Mouse (Mus musculus) B cell, adult 67 days (primary cell): ENCODE measurements around the gene Gnb3. TPM values are rescaled to one million over a fixed set of nuclear protein-coding genes. Genes with fewer than 3 reads are reported as not detected.

Experiments used
- total RNA-seq, 2 experiments: library from RNA; stranded (reverse); gene quantifications; 4 replicates each; pipeline ENCODE4 v1.2.4; 2023

Gnb3 gene
- under 1 TPM in 1 of 2 experiments, not detected in 1; 0.30 TPM for total RNA-seq

GRCm38 (mm10) chr6:124840241-124841167 lies at the start of gene Gnb3:
TSS of gene Gnb3 (minus strand) at chr6:124840275.

GRCm38 (mm10) chr6:124887986-124888385 lies 47.9 kb upstream of the Gnb3 start, which contains the start of gene Cd4:
TSS of gene Cd4 (minus strand) at chr6:124888221.

DNA sequence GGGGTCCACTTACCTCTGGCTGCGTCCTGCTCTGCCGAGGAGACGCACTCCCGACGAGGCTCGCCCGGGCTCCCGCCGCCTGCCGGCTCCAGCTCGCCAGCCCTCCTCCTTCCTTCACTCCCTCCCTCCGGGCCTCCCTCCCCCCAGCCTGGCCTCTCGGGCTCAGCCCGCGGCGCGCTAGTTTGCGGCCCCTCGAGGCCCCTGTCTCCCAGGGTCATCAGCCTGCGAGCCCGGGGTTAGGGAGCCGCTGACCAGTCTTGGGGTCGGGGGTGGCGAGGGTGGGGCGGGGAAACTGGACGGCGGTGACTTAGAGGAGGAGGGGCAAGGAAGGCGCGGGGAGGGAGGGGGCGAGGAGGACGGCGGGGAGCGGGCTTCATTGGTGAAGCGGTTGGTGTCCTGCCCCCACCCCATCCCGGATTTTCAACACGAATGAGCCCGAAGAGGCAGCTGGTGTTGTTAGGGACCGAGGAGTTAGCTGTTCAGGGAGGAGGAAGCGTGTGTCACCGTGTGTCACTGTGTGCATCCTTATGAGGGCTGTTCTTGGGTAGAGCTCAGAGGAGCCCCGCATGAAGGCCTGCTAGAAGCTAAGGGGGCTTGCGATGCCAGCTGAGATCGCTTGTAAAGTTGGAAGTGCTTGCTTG lies 23.7 kb upstream of the Gnb3 start, which contains the start of gene Gpr162:
TSS of gene Gpr162 (minus strand) at position 326 of the 641 bp plus-strand sequence.

GRCm38 (mm10) chr6:124856916-124857839 lies 17.1 kb upstream of the Gnb3 start, which contains the start of gene P3h3:
TSS of gene P3h3 (minus strand) at chr6:124857752.

GRCm38 (mm10) chr6:124828868-124829798 lies 10.9 kb downstream of the Gnb3 start, which contains the start of the genes Usp5 and Cdca3:
TSS of gene Usp5 (minus strand) at chr6:124829484.
TSS of gene Cdca3 (plus strand) at chr6:124829547.

DNA sequence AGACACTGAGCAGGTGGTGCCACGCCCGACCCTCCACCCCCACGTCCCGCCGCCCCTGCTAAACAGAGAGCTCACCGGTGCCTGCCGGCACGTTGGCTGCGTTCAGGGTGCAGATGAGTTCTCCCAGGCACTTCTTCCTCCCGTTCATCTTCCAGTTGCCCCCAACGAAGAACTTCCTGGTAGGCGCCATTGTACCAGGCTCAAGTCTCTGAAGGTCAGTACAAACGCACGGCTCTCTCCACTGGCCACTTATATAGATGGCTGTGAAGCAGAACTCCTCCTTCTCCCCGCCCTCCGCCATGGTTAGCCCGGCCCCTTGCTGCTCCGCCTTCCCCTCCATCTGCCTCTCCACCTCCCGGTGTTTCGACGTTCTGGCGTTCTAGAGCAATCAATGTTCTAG lies 26.1 kb downstream of the Gnb3 start, which contains the start of gene Tpi1:
TSS of gene Tpi1 (minus strand) at position 364 of the 400 bp plus-strand sequence.

DNA sequence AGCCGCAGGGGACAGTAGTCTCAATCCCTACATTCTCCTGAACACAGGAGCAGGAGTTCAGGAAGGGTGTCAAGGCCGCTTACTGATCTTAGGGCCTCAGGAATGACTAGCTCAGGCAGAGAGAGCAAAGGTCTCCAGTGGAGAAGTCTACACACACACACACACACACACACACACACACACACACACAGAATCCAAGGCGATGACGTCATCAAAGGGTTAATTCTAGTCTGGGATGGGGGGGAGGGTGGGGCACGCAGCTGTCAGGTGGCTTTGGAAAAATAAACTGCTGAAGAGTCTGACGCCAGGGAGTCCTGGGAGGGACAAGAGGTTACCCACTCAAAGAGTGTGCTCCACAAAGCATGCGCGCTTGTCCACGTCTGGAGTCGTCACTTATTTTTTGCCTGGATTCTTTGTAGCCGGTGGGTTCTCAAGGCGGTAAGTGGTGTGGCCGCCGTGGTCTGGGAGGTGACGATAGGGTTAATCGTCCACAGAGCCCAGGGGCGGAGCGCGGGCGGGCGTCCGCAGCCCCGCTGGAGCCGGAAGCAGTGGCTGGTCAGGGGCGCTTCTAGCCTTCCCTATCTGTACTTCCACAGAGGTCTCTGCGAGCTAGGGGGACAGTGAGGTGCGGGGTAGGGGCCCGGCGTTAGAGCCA lies 31.6 kb downstream of the Gnb3 start, which contains the start of gene Spsb2:
TSS of gene Spsb2 (plus strand) at position 304 of the 655 bp plus-strand sequence.

Other genes with a start within 250 kb of the Gnb3 start
- not detected for gene C1s2, start 204.2 kb downstream of the Gnb3 start, total RNA-seq
- 10 to 100 TPM; 55.1 to 60.9 TPM for gene Lpcat3, start 177.2 kb downstream of the Gnb3 start, total RNA-seq
- 100 to 1,000 TPM; 125 to 132 TPM for gene Emg1, start 128.1 kb downstream of the Gnb3 start, total RNA-seq
- gene Phb2, start 127.9 kb downstream of the Gnb3 start, total RNA-seq, result 100 to 1,000 TPM; 226 to 235 TPM
- gene Ptpn6, start 101.6 kb downstream of the Gnb3 start, total RNA-seq, result 100 to 1,000 TPM; 669 to 751 TPM
- 100 to 1,000 TPM; 246 to 277 TPM for gene Grcc10, start 98.9 kb downstream of the Gnb3 start, total RNA-seq
- not detected for gene Gm45234, start 84.3 kb downstream of the Gnb3 start, total RNA-seq
- gene Atn1, start 83.8 kb downstream of the Gnb3 start, total RNA-seq, result 10 to 100 TPM; 25.7 to 42.9 TPM
- 1 to 10 TPM in 1 of 2 experiments, under 1 TPM in 1; 0.95 to 1.9 TPM for gene Eno2, start 70.6 kb downstream of the Gnb3 start, total RNA-seq
- gene Lrrc23, start 60.5 kb downstream of the Gnb3 start, total RNA-seq, result 1 to 10 TPM; 3.1 to 7.8 TPM
- gene Spsb2, start 31.6 kb downstream of the Gnb3 start, total RNA-seq, result 1 to 10 TPM; 7.1 to 8.9 TPM
- 10 to 100 TPM; 54.5 to 58.7 TPM for gene Tpi1, start 26.0 kb downstream of the Gnb3 start, total RNA-seq
- gene Usp5, start 10.8 kb downstream of the Gnb3 start, total RNA-seq, result 10 to 100 TPM; 84.4 to 95.0 TPM
- gene Cdca3, start 10.7 kb downstream of the Gnb3 start, total RNA-seq, result 1 to 10 TPM; 1.8 to 4.2 TPM
- gene P3h3, start 17.5 kb upstream of the Gnb3 start, total RNA-seq, result not detected
- gene Gpr162, start 23.7 kb upstream of the Gnb3 start, total RNA-seq, result under 1 TPM; 0.15 to 0.47 TPM
- under 1 TPM; 0.36 to 0.61 TPM for gene Cd4, start 47.9 kb upstream of the Gnb3 start, total RNA-seq
- gene Lag3, start 71.4 kb upstream of the Gnb3 start, total RNA-seq, result under 1 TPM; 0.27 to 0.44 TPM
- gene Ptms, start 79.8 kb upstream of the Gnb3 start, total RNA-seq, result 10 to 100 TPM; 40.0 to 57.1 TPM
- 100 to 1,000 TPM; 103 to 117 TPM for gene Mlf2, start 91.1 kb upstream of the Gnb3 start, total RNA-seq
- 10 to 100 TPM; 56.3 to 59.5 TPM for gene Cops7a, start 125.3 kb upstream of the Gnb3 start, total RNA-seq
- under 1 TPM; 0.27 to 0.55 TPM for gene Pianp, start 156.4 kb upstream of the Gnb3 start, total RNA-seq
- gene Zfp384, start 168.9 kb upstream of the Gnb3 start, total RNA-seq, result 100 to 1,000 TPM in 1 of 2 experiments, 10 to 100 TPM in 1; 96.6 to 114 TPM
- gene Ing4, start 199.5 kb upstream of the Gnb3 start, total RNA-seq, result 100 to 1,000 TPM in 1 of 2 experiments, 10 to 100 TPM in 1; 97.1 to 108 TPM
- 10 to 100 TPM; 19.3 to 21.8 TPM for gene Acrbp, start 209.4 kb upstream of the Gnb3 start, total RNA-seq
- gene Lpar5, start 227.6 kb upstream of the Gnb3 start, total RNA-seq, result 10 to 100 TPM; 20.3 to 22.2 TPM